Mouse (Mus musculus): ENCODE data around the gene Cyp4f16. TPM values are rescaled to one million over a fixed set of nuclear protein-coding genes. Genes with fewer than 3 reads are reported as not detected.
"Not testable (repeated sequence)": the region's sequence is repeated elsewhere in the genome, so short reads cannot be mapped to it uniquely, and the experiment has no call there.

Gene Cyp4f16
- 10 to 100 TPM; 10.1 to 12.4 TPM for total RNA-seq (2021)
- long read RNA-seq, experiment 1, partial matches to known transcripts: 4 of 14 reads
- long read RNA-seq, experiment 1, other reads (novel, unspliced or antisense): 3 of 14 reads
- long read RNA-seq, experiment 2, partial matches to known transcripts: 2 of 7 reads
- long read RNA-seq, experiment 2, other reads (novel, unspliced or antisense): 1 of 7 reads

GRCm38 (mm10) chr17:32536051-32536866 lies at the start of gene Cyp4f16:
TSS of gene Cyp4f16 (plus strand) at chr17:32536558.
- DNase-seq: peak; percentile 90 to 93

- peak; percentile 36 to 38 for DNase-seq
Observed at GRCm38 (mm10) chr17:32492349-32492980, 43.9 kb upstream of the Cyp4f16 start.

GRCm38 (mm10) chr17:32494601-32495000 lies 41.8 kb upstream of the Cyp4f16 start:
- DNase-seq: peak; percentile 68 to 82

GRCm38 (mm10) chr17:32500511-32500910 lies 35.8 kb upstream of the Cyp4f16 start:
- DNase-seq: peak; percentile 21 to 48

GRCm38 (mm10) chr17:32501051-32501450 lies 35.3 kb upstream of the Cyp4f16 start:
- no peak for DNase-seq

- no peak for DNase-seq
Observed at GRCm38 (mm10) chr17:32503111-32503510, 33.2 kb upstream of the Cyp4f16 start.

- peak; percentile 50 to 72 for DNase-seq
Observed at GRCm38 (mm10) chr17:32505851-32506728, 30.3 kb upstream of the Cyp4f16 start, which contains the start of gene Cyp4f17. TSS of gene Cyp4f17 (plus strand) at chr17:32506050.

GRCm38 (mm10) chr17:32506729-32507245 lies 29.6 kb upstream of the Cyp4f16 start:
- DNase-seq: peak in 1 of 2 experiments; percentile 16

GRCm38 (mm10) chr17:32516126-32516525 lies 20.2 kb upstream of the Cyp4f16 start:
- no peak for DNase-seq

- peak; percentile 60 to 75 for DNase-seq
Observed at GRCm38 (mm10) chr17:32521981-32522380, 14.4 kb upstream of the Cyp4f16 start.

- DNase-seq: no peak
Observed at GRCm38 (mm10) chr17:32522386-32522785, 14.0 kb upstream of the Cyp4f16 start.

- DNase-seq: no peak
Observed at GRCm38 (mm10) chr17:32522816-32523215, 13.5 kb upstream of the Cyp4f16 start.

GRCm38 (mm10) chr17:32523895-32524294 lies 12.5 kb upstream of the Cyp4f16 start:
- no peak for DNase-seq

- DNase-seq: not testable (repeated sequence)
Observed at GRCm38 (mm10) chr17:32526341-32526740, 10.0 kb upstream of the Cyp4f16 start.

- DNase-seq: no peak
Observed at GRCm38 (mm10) chr17:32527748-32528147, 8.6 kb upstream of the Cyp4f16 start.

- DNase-seq: peak; percentile 93 to 94
Observed at GRCm38 (mm10) chr17:32528408-32529337, 7.7 kb upstream of the Cyp4f16 start.

- DNase-seq: not testable (repeated sequence)
Observed at GRCm38 (mm10) chr17:32532356-32532755, 4.0 kb upstream of the Cyp4f16 start.

- no peak for DNase-seq
Observed at GRCm38 (mm10) chr17:32534068-32534467, 2.3 kb upstream of the Cyp4f16 start.

- DNase-seq: peak; percentile 65 to 66
Observed at GRCm38 (mm10) chr17:32536867-32537250, 501 bp downstream of the Cyp4f16 start.

GRCm38 (mm10) chr17:32544792-32545191 lies 8.4 kb downstream of the Cyp4f16 start:
- DNase-seq: not testable (repeated sequence)
